Mouse (Mus musculus): ENCODE data around the gene Abt1.

The Abt1 gene

GRCm38 (mm10) chr13:23437908-23438307 is 14.2 kb upstream of the Abt1 start:
- peak; percentile 82 for DNase-seq (ENCODE audit: low spot score)

- no peak for DNase-seq (ENCODE audit: low spot score)
Measured at GRCm38 (mm10) chr13:23436861-23437822, 13.5 kb upstream of the Abt1 start.

- DNase-seq (ENCODE audit: low spot score), result no peak
Measured at GRCm38 (mm10) chr13:23436231-23436661, 12.6 kb upstream of the Abt1 start.

GRCm38 (mm10) chr13:23435676-23436075 is 12.0 kb upstream of the Abt1 start:
- no peak for DNase-seq (ENCODE audit: low spot score)

GRCm38 (mm10) chr13:23435241-23435640 is 11.6 kb upstream of the Abt1 start:
- no peak for DNase-seq (ENCODE audit: low spot score)

- no peak for DNase-seq (ENCODE audit: low spot score)
Measured at GRCm38 (mm10) chr13:23434426-23434825, 10.8 kb upstream of the Abt1 start.

- DNase-seq (ENCODE audit: low spot score), result no peak
Measured at GRCm38 (mm10) chr13:23433801-23434200, 10.1 kb upstream of the Abt1 start.

GRCm38 (mm10) chr13:23433206-23433605 is 9.5 kb upstream of the Abt1 start:
- DNase-seq (ENCODE audit: low spot score), result no peak

- peak; percentile 96 for DNase-seq (ENCODE audit: low spot score)
Measured at GRCm38 (mm10) chr13:23432562-23433201, 9.0 kb upstream of the Abt1 start.

GRCm38 (mm10) chr13:23431351-23431771 is 7.7 kb upstream of the Abt1 start:
- no peak for DNase-seq (ENCODE audit: low spot score)

- DNase-seq (ENCODE audit: low spot score), result no peak
Measured at GRCm38 (mm10) chr13:23430734-23431133, 7.1 kb upstream of the Abt1 start.

- DNase-seq (ENCODE audit: low spot score), result no peak
Measured at GRCm38 (mm10) chr13:23429771-23430380, 6.2 kb upstream of the Abt1 start.

- no peak for DNase-seq (ENCODE audit: low spot score)
Measured at GRCm38 (mm10) chr13:23428166-23428993, 4.7 kb upstream of the Abt1 start.

GRCm38 (mm10) chr13:23427401-23427910 is 3.8 kb upstream of the Abt1 start:
- no peak for DNase-seq (ENCODE audit: low spot score)

- no peak for DNase-seq (ENCODE audit: low spot score)
Measured at GRCm38 (mm10) chr13:23426922-23427321, 3.3 kb upstream of the Abt1 start.

GRCm38 (mm10) chr13:23426335-23426734 is 2.7 kb upstream of the Abt1 start:
- DNase-seq (ENCODE audit: low spot score), result no peak

GRCm38 (mm10) chr13:23425505-23425904 is 1.8 kb upstream of the Abt1 start:
- DNase-seq (ENCODE audit: low spot score), result no peak

- DNase-seq (ENCODE audit: low spot score), result peak; percentile 87
Measured at GRCm38 (mm10) chr13:23424494-23425325, 1.0 kb upstream of the Abt1 start.

- DNase-seq (ENCODE audit: low spot score), result no peak
Measured at GRCm38 (mm10) chr13:23424052-23424380, 350 bp upstream of the Abt1 start.

GRCm38 (mm10) chr13:23422351-23422750 is 1.3 kb downstream of the Abt1 start:
- DNase-seq (ENCODE audit: low spot score), result no peak

Measured in left cerebral cortex, adult 11 months (tissue).